Mouse (Mus musculus) forebrain, embryonic 13.5 days (tissue): ENCODE data around the gene Sult2b1. TPM values are rescaled to one million over a fixed set of nuclear protein-coding genes. Genes with fewer than 3 reads are reported as not detected.

Experiments used
- ATAC-seq: fragments of 200-750 bp; cut with Nextera tagmentation; 2 replicates; pipeline ENCODE4 v1.8.0; 2017
- H3K27ac ChIP-seq: fragments of 300-500 bp; sonication (generic); 2 replicates; pipeline ENCODE4 v1.5.1; 2015; ENCODE audit warnings: inconsistent platforms, mild to moderate bottlenecking, moderate library complexity
- H3K27me3 ChIP-seq: fragments of 300-500 bp; sonication (generic); 2 replicates; pipeline ENCODE4 v1.6.1; 2015; ENCODE audit warnings: mild to moderate bottlenecking, inconsistent platforms
- H3K36me3 ChIP-seq: fragments of 300-500 bp; sonication (generic); 2 replicates; pipeline ENCODE4 v1.6.1; 2015; ENCODE audit warnings: mild to moderate bottlenecking, inconsistent platforms; ENCODE audit not compliant: poor library complexity, severe bottlenecking
- H3K4me1 ChIP-seq: fragments of 300-500 bp; sonication (generic); 2 replicates; pipeline ENCODE4 v1.6.1; 2015; ENCODE audit warnings: inconsistent platforms
- H3K4me2 ChIP-seq: fragments of 300-500 bp; sonication (generic); 2 replicates; pipeline ENCODE4 v1.6.1; 2015; ENCODE audit warnings: inconsistent platforms, mild to moderate bottlenecking, moderate library complexity
- H3K4me3 ChIP-seq: fragments of 300-500 bp; sonication (generic); 2 replicates; pipeline ENCODE4 v1.5.1; 2015; ENCODE audit warnings: mild to moderate bottlenecking, inconsistent platforms
- H3K9ac ChIP-seq: fragments of 300-500 bp; sonication (generic); 2 replicates; pipeline ENCODE4 v1.6.1; 2015; ENCODE audit warnings: mild to moderate bottlenecking, inconsistent platforms
- H3K9me3 ChIP-seq: fragments of 300-500 bp; sonication (generic); replicated peaks from 2 replicates; pipeline ENCODE4 v1.6.1; 2016; ENCODE audit warnings: inconsistent platforms
- WGBS: fragments of 180-500 bp; shearing (Covaris S2); methylation state at CpG from one replicate; pipeline ENCODE4 v1.1.7; 2015; 5-methylcytosine and 5-hydroxymethylcytosine counted together
- polyA plus RNA-seq: library from polyadenylated mRNA; unstranded; fragments of >200 nt; fragmentation: Nextera tagmentation; extraction: Ambion mirVana; gene quantifications from 2 replicates; pipeline ENCODE4 v1.2.1, GENCODE M21; 2015

Sult2b1 gene
- polyA plus RNA-seq, 1 experiment from 2014 or later = 4.4 TPM

- H3K9ac ChIP-seq = no peak overlapping the region
- H3K4me3 ChIP-seq = peak overlapping the region; percentile 69
- H3K27ac ChIP-seq = no peak overlapping the region
- H3K9me3 ChIP-seq = no peaks in the 10 kb centered on the region
- H3K27me3 ChIP-seq = no peaks in the 10 kb centered on the region
- peaks cover 52% of the 10 kb centered on the region for H3K4me1 ChIP-seq
- no peak for ATAC-seq
- H3K36me3 ChIP-seq = peaks cover 40% of the 10 kb centered on the region
- peak overlapping the region; percentile 96 for H3K4me2 ChIP-seq
- WGBS = 82% methylated on average over 6 of the region's 6 CpGs
These were observed 70.5 kb downstream of the Sult2b1 start for GRCm38 (mm10) chr7:45713881-45714520.

GRCm38 (mm10) chr7:45713396-45713795 lies 71.1 kb downstream of the Sult2b1 start:
- Histone ChIP-seq H3K27ac (no peak overlapping the region), H3K4me1 (peaks cover 52% of the 10 kb centered on the region), H3K9ac (peak overlapping the region; percentile 4; the same call in 1 of the 2 replicates), H3K4me2 (no peak overlapping the region), H3K27me3 (no peaks in the 10 kb centered on the region), H3K36me3 (peaks cover 40% of the 10 kb centered on the region), H3K9me3 (no peaks in the 10 kb centered on the region), H3K4me3 (no peak overlapping the region)
- WGBS = 93% methylated on average over 16 of the region's 16 CpGs
- no peak for ATAC-seq

GRCm38 (mm10) chr7:45712022-45712757 lies 72.3 kb downstream of the Sult2b1 start:
- no peaks in the 10 kb centered on the region for H3K9me3 ChIP-seq

GRCm38 (mm10) chr7:45711316-45712021 lies 73.0 kb downstream of the Sult2b1 start:
- Histone ChIP-seq H3K9me3 (no peaks in the 10 kb centered on the region), H3K9ac (no peak overlapping the region), H3K27ac (no peak overlapping the region), H3K4me1 (peaks cover 63% of the 10 kb centered on the region), H3K27me3 (no peaks in the 10 kb centered on the region), H3K4me3 (no peak overlapping the region), H3K4me2 (no peak overlapping the region), H3K36me3 (peaks cover 40% of the 10 kb centered on the region)
- no peak for ATAC-seq
- WGBS = 93% methylated on average over 24 of the region's 24 CpGs

More at GRCm38 (mm10) chr7:45712022-45712757, 72.3 kb downstream of the Sult2b1 start:
- Histone ChIP-seq H3K4me1 (peaks cover 63% of the 10 kb centered on the region), H3K4me3 (no peak overlapping the region), H3K9ac (no peak overlapping the region), H3K36me3 (peaks cover 40% of the 10 kb centered on the region), H3K4me2 (no peak overlapping the region), H3K27me3 (no peaks in the 10 kb centered on the region), H3K27ac (no peak overlapping the region)
- 88% methylated on average over 21 of the region's 21 CpGs for WGBS
- no peak for ATAC-seq

- no peaks in the 10 kb centered on the region for H3K27me3 ChIP-seq
- no peak overlapping the region for H3K4me2 ChIP-seq
- no peak for ATAC-seq
- H3K4me3 ChIP-seq = no peak overlapping the region
- 94% methylated on average over 20 of the region's 20 CpGs for WGBS
- H3K27ac ChIP-seq = peak overlapping the region; percentile 65; the same call in 1 of the 2 replicates
- H3K9me3 ChIP-seq = no peaks in the 10 kb centered on the region
- peaks cover 40% of the 10 kb centered on the region for H3K36me3 ChIP-seq
- no peak overlapping the region for H3K9ac ChIP-seq
- H3K4me1 ChIP-seq = peaks cover 63% of the 10 kb centered on the region
These were observed 73.8 kb downstream of the Sult2b1 start for GRCm38 (mm10) chr7:45710477-45711191.

- Histone ChIP-seq H3K9ac (peak overlapping the region; percentile 26; the same call in 1 of the 2 replicates), H3K4me2 (peak overlapping the region; percentile 99; the same call in 1 of the 2 replicates), H3K4me1 (peaks cover 66% of the 10 kb centered on the region), H3K27me3 (no peaks in the 10 kb centered on the region), H3K9me3 (no peaks in the 10 kb centered on the region), H3K4me3 (no peak overlapping the region), H3K36me3 (peaks cover 40% of the 10 kb centered on the region), H3K27ac (peak overlapping the region; percentile 65)
- no peak for ATAC-seq
- WGBS = 77% methylated on average over 14 of the region's 14 CpGs
These were observed 74.7 kb downstream of the Sult2b1 start for GRCm38 (mm10) chr7:45709677-45710355.

GRCm38 (mm10) chr7:45709036-45709435 lies 75.4 kb downstream of the Sult2b1 start:
- 49% methylated on average over 6 of the region's 6 CpGs for WGBS
- H3K9ac ChIP-seq = no peak overlapping the region
- H3K4me3 ChIP-seq = no peak overlapping the region
- H3K36me3 ChIP-seq = peaks cover 40% of the 10 kb centered on the region
- peak overlapping the region; percentile 65 for H3K27ac ChIP-seq
- H3K27me3 ChIP-seq = no peaks in the 10 kb centered on the region
- H3K9me3 ChIP-seq = no peaks in the 10 kb centered on the region
- 0 out of 2 replicates have a peak, but pooled peaks have one; percentile 3 for ATAC-seq
- H3K4me1 ChIP-seq = peaks cover 62% of the 10 kb centered on the region
- peak overlapping the region; percentile 99; the same call in 1 of the 2 replicates for H3K4me2 ChIP-seq

GRCm38 (mm10) chr7:45708221-45708761 lies 76.2 kb downstream of the Sult2b1 start:
- Histone ChIP-seq H3K4me2 (peak overlapping the region; percentile 99), H3K27ac (peak overlapping the region; percentile 59), H3K4me1 (peaks cover 68% of the 10 kb centered on the region), H3K4me3 (no peak overlapping the region), H3K9me3 (no peaks in the 10 kb centered on the region), H3K9ac (peak overlapping the region; percentile 6), H3K36me3 (peaks cover 37% of the 10 kb centered on the region), H3K27me3 (no peaks in the 10 kb centered on the region)
- 59% methylated on average over 13 of the region's 13 CpGs for whole genome bisulfite sequencing
- ATAC-seq = no peak

GRCm38 (mm10) chr7:45707375-45707967 lies 77.0 kb downstream of the Sult2b1 start:
- H3K4me2 ChIP-seq = peak overlapping the region; percentile 99
- H3K4me3 ChIP-seq = peak overlapping the region; percentile 57
- H3K4me1 ChIP-seq = peaks cover 72% of the 10 kb centered on the region
- H3K27ac ChIP-seq = peak overlapping the region; percentile 75
- peak overlapping the region; percentile 57 for H3K9ac ChIP-seq
- ATAC-seq = no peak
- H3K27me3 ChIP-seq = no peaks in the 10 kb centered on the region
- H3K9me3 ChIP-seq = no peaks in the 10 kb centered on the region
- under 1% methylated on average over 27 of the region's 27 CpGs for WGBS
- H3K36me3 ChIP-seq = peaks cover 29% of the 10 kb centered on the region

GRCm38 (mm10) chr7:45706721-45707241 lies 77.7 kb downstream of the Sult2b1 start:
- no peaks in the 10 kb centered on the region for H3K27me3 ChIP-seq
- under 1% methylated on average over 44 of the region's 45 CpGs for WGBS
- H3K27ac ChIP-seq = peak overlapping the region; percentile 75
- no peak for ATAC-seq
- H3K4me2 ChIP-seq = peak overlapping the region; percentile 99
- H3K36me3 ChIP-seq = peaks cover 22% of the 10 kb centered on the region
- peak overlapping the region; percentile 83 for H3K9ac ChIP-seq
- no peaks in the 10 kb centered on the region for H3K9me3 ChIP-seq
- peak overlapping the region; percentile 57 for H3K4me3 ChIP-seq
- H3K4me1 ChIP-seq = peaks cover 72% of the 10 kb centered on the region
